Mouse (Mus musculus) 3134 (cell line): ENCODE results near the gene Jkamp.
A peak's percentile ranks its signal among the peaks of the same experiment; 100 is the strongest.
"Not testable (repeated sequence)": the region's sequence is repeated elsewhere in the genome, so short reads cannot be mapped to it uniquely, and the experiment has no call there.

ENCODE experiments used
- DNase-seq: peaks from one replicate; pipeline ENCODE4 v3.0.0-alpha.2; 2011; ENCODE audit warnings: low spot score; ENCODE audit not compliant: insufficient read length; ENCODE audit errors: extremely low read depth

The Jkamp gene

DNA sequence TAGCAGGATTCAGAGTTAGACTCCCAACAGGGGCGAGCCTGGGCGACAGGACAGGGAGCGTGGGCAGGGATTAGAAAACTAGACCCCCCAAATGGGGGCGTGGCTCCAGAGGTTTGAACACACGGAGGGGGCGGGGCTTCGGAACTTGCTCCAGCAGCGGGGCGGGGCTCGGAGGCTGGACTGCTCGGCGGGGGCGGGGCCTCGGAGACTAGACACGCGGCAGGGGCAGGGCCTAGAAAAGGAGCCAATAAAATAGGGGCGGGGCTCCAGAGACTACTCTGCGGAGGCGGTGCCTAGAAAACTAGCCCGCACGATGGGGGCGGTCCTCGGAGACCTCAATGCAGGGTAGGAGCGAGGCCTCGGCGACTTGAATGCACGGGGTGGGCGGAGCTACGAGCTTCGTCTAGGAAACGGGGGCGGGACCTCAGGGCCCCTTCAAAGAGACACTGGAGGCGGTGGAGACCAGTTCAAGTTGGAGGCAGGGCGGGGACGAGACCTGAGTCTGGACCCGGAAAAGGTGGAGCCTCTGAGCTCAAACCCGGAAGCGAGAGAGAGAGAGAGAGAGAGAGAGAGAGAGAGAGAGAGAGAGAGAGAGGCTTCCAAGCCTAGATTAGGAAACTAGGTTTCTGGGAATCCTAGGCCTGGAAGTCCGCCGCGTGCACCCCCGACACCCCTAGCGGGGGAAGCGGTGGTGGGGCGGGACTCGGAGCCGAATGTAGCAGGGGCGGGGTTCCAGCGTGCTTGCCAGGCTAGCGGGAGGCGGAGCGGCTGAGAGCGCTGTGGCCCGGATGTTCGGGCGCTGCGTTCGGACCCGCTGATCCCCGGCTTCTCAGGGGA, at the start of gene Jkamp, which contains the start of gene L3hypdh:
Jkamp (plus strand) TSS at position 261 of the 837 bp plus-strand sequence.
L3hypdh (minus strand) TSS at position 111 of the 837 bp plus-strand sequence.
- peak; percentile 97 for DNase-seq

DNA sequence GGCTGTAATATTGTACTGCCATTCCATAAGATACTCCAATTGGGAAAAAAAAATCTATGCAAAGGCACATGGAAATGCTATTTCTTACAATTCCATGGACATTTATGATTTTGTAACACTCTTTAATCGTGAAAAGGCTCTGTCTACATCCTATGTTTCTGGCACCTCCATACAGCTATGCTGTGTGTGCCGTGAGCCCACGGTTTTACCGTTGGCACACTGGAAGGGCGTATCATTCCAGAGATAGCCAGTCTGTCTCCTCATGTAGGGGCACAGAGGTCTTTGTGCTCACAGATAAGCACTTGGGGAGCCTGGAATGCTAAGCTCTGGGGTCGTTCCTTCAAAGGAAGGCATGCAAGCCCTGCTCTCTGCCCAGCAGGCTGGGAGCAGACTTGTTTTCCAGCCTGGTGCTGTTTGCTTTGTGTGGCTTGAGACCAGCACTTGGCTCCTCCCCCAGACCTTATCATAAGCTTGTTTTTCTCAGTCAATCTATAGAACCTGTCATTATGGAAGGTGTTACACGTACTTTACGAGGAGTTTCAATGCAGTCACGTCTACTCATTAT, 49.2 kb upstream of the Jkamp start:
- DNase-seq, result no peak

DNA sequence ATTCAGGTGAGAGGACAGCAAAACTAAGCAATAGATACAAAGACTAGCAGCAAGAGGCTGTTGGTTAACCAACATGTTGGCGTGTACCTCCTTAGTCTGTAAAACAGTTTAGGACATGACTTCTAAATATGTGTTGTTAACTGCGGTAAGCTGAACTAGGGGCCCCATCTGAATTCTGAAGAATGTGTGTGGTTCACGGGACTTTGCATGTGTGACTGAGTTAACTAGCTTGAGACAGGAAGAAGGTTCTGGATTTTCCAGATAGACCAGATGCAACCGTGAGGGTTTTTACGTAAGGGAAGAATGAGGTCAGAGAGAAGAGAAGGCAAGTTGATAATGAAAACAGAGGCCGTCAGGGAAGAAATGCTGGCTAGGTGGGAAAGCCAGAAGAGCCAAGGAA, 48.3 kb upstream of the Jkamp start:
- DNase-seq, result no peak

DNA sequence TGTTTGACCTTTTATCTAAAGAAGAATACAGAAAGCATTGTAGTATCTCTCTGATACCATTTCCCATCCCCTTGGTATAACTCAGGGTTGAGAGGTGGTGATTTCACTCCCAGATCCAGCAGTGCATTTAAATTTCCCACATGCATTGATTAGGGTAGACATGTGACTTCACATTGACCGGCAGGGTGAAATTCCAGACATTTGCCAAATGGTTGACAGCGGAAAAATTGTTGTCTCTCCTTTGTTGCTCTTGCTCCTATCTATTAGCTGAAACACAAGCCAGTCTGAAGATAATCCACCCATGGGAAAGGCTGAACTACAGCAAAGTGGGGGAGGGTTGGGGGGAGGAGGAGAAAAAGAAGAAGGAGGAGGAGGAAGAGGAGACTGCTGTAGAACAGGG, 46.5 kb upstream of the Jkamp start:
- DNase-seq, result no peak

DNA sequence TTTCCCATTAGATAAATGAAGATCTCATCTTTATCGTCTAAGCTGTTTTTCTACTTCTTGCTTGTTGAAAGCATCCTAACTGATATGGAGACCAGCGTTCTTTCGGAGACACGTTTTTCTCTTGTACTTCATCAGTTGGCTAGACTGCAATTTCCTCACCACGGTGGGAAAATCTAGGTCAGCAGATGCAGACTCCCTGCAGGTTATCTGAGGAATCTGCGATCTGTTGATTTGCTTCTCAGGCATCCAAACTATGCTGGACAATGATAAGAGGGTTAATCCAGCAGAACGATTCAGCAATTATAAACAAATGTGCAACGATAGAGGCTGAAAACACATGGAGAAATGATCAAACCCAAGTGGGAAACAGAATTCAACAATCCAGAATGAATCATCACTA, 45.9 kb upstream of the Jkamp start:
- DNase-seq, result no peak

DNA sequence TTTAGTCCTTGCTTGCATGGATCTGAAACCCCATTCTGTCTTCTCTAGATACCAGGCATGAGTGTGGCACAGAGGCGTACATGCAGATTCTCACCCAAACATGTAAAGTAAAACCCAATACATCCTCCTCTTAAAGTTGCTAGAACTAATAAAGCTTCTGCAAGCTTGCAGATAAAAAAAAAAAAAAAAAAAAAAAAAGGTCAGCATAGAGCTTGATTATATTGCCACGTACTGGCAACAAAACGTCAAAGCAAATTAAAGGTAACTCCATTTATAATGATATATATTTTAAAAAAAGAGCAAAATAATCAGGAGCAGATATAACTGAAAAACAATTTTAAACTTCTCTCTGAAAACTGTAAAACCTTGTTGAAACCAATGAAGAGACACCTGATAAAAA, 44.2 kb upstream of the Jkamp start:
- DNase-seq, result no peak

DNA sequence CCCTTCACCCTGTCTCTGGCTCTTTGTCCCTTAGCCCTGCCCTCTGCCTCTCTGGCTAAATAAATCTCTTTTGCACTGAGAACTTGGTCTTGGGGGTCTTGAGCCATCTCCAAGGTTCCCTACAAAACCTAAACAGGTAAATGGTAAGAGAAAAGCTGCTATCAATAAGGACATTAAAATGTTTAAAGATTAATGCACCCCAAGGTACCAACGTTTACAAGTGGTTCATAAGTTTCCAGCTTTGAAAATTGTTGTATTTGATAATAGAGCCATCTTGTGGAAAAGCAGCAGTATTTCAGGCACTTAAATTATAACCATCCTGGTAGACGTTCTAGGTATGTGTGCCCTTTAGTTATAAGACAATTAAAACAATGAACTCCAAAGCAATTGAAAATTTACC, 37.9 kb upstream of the Jkamp start:
- no peak for DNase-seq

DNA sequence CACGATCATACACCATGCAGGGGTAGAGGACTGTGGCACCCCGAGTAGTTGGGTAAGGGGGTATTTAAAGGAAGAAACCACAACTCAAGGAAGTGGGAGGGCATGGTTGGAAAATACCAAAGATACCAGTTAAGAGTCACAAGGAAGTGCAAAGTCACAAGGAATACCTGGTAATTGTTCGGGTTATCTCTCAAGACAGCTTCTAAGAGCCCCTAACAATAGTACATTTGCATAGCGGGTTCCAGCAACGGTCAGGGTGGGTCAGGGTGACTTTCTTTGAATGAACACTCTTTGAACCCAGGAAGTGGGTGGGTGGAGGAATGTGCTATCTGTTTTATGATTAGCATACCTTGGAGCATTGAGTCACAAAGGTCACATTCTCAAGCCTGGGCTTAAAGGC, 35.2 kb upstream of the Jkamp start:
- not testable (repeated sequence) for DNase-seq

DNA sequence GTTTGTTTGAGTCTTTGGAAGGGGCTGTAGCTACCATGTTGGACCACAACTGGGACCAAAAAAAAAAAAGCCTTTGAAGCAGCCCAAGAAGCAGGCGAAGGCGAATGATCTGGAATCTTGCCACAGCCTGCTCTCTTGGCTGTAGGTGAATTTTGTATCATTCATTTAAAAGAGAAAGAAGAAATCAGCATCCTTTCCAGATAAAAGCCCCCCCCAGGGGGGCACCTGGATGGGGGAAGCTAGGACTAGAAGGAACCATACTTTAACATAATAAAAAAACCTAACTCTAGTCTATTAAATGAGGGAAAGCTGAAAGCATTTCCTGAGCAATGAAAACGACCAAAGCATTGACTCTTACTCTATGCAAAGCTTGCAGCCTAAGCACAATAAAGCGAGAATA, 34.6 kb upstream of the Jkamp start:
- DNase-seq, result no peak

DNA sequence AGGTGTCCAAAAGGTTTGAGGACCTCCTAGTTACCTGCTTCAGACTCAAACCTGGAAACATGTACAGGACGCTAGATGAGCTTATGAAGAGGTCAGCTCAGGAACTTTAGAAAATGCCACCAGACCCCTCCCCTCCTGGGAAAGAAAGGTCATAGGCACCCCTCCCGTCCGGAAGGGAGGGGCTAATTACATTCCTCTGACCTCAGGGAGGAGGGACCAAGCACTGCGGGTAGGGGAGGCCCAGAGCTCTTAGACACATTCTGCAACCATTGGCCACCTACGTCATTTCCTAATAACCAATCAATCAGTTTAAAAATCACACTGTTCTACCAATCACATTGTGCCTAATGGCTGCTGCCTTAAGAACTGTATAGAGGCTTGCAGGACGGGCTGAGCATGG, 32.8 kb upstream of the Jkamp start:
- no peak for DNase-seq

DNA sequence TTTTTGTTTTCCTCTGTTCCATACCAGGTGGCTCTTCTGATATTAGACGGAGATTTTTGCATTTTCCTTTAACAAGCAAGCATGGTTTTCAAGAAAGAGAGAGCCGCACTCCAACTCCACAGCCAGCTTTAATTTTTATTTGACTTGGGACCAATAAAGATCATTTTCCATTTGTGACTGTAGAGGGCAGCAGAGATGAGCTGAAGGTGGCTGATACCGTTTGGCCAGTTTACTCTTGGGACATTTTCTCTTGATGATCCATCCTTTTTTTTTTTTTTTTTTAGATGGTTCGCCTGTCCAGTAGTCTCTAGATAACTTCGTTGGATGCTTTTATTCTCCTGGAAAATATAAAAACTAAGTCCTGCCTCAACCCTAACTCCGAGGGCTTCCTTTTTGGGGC, 32.1 kb upstream of the Jkamp start:
- DNase-seq, result no peak

DNA sequence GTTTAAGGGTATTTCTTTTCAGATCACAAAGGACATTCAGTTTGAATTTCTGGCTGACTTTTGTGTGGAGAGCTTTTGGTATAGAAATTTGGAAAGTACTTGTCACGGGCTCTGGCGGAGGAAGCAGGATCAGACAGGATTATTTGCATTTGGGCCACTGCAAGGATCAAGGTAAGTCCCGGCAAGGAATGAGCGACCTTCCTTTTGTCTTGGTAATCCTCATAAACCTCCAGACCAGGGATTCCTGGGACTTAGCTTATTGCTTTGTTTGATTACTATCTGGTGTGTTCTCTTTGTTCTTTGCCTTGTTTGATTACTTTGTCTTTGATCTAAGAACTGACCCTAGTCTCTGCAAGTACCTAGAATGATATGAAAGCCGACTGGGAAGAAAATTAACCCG, 31.5 kb upstream of the Jkamp start:
- DNase-seq, result no peak

DNA sequence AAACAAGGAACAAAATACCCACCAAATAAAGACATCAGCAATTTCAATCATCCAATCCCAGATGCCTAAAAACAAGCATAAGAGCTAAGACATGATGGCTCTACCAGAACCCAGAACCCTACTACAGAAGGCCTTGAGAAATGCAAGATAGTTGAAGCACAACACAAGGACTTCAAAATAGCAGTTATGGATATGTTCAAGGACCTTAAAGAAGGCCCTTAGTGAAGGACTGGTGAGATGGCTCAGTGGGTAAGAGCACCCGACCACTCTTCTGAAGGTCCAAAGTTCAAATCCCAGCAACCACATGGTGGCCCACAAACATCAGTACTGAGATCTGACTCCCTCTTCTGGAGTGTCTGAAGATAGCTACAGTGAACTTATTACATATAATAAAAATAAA, 27.6 kb upstream of the Jkamp start:
- no peak for DNase-seq

DNA sequence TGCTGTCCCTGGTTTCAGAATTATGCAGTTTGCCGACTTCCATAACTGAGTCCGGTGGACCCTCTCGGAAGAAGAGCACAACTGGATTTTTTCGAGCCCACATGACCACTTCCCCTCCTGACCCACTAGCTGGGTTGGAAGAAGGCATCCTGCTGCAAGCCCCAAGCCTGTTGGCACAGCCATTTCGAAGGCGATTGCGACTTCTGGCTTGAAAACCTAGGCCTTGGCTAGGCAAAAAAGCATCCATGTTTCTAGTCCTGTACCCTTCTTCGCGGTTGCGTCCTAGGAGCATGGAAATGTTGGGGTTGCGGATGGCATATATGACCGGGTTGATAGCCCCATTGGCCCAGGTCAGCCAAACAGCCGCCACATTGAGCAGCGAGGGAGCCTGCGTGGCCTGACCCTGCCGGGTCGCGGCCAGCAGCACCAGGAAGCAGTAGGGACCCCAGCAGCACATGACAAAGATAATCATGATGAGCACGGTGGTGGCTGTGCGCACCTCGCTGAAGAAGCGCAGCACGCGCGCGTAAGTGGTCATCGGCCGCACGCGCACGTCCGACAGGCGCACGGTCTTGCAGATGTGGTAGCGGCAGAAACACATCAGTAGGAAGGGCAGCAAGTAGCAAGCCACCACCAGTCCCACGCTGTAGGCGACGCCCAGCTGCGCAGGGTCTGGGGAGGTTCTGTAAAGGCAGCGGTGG, 15.6 kb upstream of the Jkamp start:
- DNase-seq, result no peak

DNA sequence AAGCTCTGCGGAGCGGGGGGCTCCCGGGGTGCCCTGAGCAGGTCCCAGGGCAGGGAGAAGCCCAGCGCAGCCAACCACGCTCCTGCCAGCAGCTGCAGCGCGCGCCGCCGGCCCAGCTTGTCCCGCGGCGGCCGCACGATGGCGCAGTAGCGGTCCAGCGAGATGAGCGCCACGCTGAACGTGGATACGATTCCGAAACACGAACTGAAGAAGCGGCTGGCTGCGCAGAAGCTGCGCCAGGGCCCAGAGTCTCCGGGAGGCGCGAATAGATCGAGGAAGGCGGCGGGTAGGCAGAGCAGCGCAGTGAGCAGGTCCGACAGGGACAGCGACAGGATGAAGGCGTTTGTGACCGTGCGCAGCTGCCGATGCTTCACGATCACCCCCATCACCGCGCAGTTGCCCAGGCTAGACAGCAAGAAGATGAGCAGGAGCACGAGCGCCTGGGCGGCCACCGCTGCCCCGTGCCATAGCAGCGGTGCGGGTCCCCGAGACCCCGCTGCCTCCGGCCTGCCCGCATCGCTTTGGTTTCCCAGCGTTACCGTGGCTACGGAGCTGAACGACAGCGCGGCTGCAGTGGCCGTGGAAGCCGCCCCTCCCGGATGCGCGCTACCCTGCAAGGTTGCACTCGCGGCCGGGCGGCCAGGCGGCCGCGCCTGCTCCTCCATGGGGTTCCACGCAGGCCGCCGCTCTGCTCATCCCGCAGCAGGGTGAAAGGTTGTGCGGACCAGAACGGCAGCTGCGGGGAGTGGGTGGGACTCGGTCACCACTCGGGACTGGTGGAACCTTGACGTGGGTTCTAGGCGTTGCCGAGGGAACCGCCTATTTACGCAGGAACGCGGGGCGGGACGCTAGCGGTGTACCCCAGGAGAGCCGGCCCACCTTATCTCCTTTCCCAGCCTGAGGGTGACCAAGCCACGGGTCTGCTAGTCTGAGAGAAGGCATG, 14.8 kb upstream of the Jkamp start, which contains the start of gene Gpr135:
Gpr135 (minus strand) TSS at position 799 of the 943 bp plus-strand sequence.
- DNase-seq, result no peak

DNA sequence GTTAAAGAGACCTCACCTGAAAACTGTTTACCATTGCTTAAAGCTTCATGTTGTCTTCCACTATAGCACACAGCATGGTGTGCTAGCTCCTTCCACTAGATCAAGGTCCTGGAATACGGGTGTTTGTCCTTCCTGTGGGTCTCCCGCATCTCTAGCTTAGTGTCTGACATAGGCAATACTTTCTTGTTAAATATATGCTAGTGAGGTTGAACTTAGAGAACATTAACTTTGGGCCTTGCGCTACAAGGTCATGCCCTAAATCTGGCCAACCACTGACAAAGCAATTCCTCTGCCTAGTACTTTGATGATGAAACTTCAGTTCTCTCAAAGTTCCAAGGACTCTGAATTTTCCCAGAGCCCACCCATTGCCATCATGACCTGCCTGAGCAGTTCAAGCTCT, 7.1 kb upstream of the Jkamp start:
- no peak for DNase-seq

DNA sequence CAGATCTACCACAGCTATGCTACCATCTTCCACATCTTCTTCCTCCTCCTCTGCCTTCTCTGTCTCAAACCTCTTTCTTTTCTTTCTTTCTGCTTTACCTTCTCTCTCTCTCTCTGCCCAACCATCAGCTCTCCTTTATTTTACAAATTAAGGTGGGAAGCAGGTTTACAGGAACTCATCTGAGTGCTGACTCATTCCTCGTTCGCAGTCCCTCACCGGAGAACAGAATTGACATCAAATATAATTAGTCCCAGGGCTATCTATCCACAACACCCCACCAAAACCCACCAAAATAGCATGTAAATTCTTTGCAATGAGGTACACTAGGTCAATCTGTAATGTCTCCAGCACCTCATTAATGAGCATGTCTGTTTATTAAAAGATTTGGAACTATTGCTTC, 3.4 kb upstream of the Jkamp start:
- no peak for DNase-seq

DNA sequence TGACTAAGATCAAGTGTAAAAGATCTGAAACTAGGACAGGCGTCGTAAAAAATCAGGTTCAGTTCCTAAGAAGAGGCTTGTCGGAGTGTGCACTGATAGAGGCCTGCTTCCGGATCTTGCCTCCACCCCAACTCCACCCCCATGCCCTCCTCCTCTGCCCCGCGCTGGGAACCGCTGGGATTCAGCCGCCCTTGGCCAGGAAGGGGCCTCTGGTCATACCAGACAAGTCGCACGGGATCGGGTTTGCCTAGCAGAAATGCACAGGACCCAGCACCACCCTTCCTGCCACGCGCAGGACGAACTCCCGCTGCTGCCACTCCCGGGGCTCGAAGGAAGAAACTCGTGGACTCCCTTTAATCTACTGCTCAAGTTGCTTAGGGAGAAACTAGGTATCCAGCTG, 3.0 kb upstream of the Jkamp start:
- peak; percentile 7 for DNase-seq

DNA sequence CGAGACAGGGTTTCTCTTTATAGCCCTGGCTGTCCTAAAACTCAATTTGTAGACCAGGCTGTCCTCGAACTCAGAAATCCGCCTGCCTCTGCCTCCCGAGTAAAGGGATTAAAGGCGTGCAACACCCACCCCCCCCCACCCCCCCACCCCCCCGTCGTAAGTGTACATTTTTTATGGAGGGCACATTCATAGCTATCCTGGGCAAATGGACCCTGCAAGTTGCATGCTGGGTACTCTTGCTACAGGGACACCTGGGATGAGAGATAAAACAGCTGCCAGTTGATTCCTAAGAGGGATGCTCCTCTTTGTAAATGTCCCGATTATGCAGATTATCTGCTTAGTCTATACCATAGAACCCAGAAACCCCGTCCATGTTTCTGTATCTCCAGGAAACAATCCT, 2.1 kb upstream of the Jkamp start:
- no peak for DNase-seq

DNA sequence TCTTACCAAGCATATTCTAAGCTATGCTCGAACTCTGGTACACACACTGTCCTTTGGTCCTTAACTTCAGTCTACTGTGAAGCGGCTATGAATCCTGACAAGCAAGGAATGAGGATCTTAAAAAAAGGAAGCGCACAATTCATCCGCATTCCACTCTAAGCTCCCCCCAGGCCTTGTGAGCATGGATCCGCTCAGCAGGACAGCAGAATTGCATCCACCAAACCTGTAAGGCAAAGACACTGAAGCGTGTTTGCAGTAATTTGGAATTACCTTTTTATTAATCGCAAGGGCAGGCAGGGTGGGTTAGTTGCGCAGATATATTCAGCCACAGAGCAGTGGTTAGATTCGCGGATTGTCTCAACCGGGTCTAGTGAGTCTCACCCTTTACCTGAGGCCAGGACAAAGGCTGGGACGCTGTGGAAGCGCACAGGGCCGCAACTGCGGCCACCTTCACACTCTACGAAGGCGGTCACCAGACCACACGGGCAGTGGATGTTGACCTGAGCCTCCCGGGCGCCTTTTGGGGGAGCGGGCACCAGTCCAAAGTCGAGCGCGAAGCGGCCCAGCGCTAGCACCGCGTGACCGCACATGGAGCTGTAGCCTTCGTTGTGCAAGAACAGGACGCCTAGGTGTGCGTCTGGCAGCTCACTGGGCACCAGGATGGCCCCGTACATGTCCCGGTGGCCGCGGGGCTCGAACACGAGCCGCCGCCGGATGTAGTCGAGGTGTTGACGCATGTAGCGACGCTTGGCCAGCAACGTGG, 947 bp upstream of the Jkamp start:
- DNase-seq, result peak; percentile 87
